Mouse (Mus musculus) liver, adult 2 months (tissue): ENCODE measurements around the gene Pak1.

Experiments
- CTCF ChIP-seq: fragments of 200-500 bp; IDR thresholded peaks from 2 replicates; pipeline ENCODE4 v1.5.1; 2011; ENCODE audit warnings: low read depth, low read length, control low read depth
- POLR2A ChIP-seq: fragments of 200-500 bp; IDR thresholded peaks from 2 replicates; pipeline ENCODE4 v1.6.1; 2011; ENCODE audit warnings: low read length, control low read depth; ENCODE audit not compliant: insufficient read depth; ENCODE audit errors: extremely low read depth

- TF ChIP-seq POLR2A (0 out of 2 replicates have a peak, but pooled peaks have one; percentile 20), CTCF (no peak)
Observed at GRCm38 (mm10) chr7:97788190-97788668, at the start of gene Pak1.
